Mouse (Mus musculus) adrenal gland, postnatal 36 days (tissue): ENCODE results near the gene Pan3. TPM values are rescaled to one million over a fixed set of nuclear protein-coding genes. Genes with fewer than 3 reads are reported as not detected.

Experiments
- DNase-seq, 2 experiments: peaks; one replicate each; pipeline ENCODE4 v3.0.0; 2021; ENCODE audit warnings: mixed read lengths in 1 of 2
- long read RNA-seq, 2 experiments: library from polyadenylated mRNA; stranded (forward); transcript quantifications; one replicate each; pipeline ENCODE4 v2.0.0; 2021; ENCODE audit warnings: borderline sequencing depth in 2 of 2
- total RNA-seq, 2 experiments: library from RNA; stranded (reverse); gene quantifications; 2 replicates each; pipeline ENCODE4 v1.2.3; 2021

The Pan3 gene
- total RNA-seq: 100 to 1,000 TPM in 1 of 2 experiments, 10 to 100 TPM in 1; 92.1 to 101 TPM
- long read RNA-seq, experiment 1, partial matches to known transcripts: 4 of 9 reads
- long read RNA-seq, experiment 1, other reads (novel, unspliced or antisense): 5 of 9 reads
- long read RNA-seq, experiment 2, partial matches to known transcripts: 3 of 4 reads
- long read RNA-seq, experiment 2, other reads (novel, unspliced or antisense): 1 of 4 reads

DNA sequence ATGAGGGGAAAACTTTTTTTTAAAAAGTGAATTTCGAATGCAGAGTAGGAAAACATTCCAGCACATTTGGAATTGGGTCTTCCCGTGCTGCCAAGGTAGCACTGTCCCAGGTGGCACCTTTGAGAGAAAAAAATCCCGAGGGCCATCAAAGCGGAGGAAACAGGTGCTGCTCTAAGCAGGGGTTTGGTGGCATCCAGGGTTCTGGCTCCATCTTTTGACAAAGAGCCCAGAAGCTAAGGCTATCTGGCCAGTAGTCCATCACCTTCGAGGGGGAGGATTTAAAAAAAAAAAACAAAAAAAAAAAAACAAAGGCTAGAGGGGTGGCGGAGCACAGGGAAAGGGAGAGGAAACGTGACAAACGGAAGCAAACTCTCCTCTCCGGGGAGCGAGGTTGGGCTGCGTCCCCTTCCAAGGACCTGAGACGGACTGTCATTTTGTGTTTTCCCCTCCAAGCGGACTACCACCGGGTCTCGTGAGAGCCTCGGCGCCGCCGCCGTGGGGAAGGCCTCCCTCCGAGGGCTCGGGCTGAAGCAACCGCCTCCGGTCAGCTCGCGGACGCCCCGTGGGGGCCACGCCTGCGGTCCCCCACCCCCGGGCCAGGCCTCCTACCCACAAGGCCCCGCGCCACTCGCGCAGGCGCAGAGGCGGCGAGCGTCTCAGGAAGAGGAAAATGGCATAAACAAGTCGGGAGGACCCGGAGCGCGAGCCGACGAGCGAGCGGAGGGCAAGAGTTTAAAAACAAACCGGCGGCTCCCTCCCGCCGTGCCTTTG is at the start of gene Pan3:
Gene Pan3 (plus strand): TSS at position 627 of the 771 bp plus-strand sequence.
- peak; percentile 96 to 97 for DNase-seq

GRCm38 (mm10) chr5:147381396-147381795 is 48.6 kb upstream of the Pan3 start:
- no peak for DNase-seq

- no peak for DNase-seq
These were observed 43.1 kb upstream of the Pan3 start for GRCm38 (mm10) chr5:147386865-147387264.

- DNase-seq: no peak
These were observed 41.5 kb upstream of the Pan3 start for GRCm38 (mm10) chr5:147388376-147389008.

DNA sequence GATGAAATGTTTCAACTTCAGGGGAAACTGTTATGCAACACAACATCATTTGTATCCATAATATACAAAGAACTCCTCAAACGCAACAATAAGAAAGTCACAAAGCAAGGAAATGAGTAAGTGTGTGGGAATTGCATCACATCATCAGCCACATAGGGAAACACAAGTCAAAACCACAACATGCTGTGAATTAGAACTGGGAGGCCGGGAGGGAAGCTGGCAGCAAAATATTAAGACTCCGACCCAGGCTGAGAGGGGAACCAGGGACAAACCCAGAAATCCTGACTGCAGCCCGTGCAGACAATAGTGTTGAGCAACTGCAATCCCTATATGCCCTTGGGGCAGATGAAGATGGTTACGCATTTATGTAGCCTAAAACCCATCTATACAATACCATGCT is 40.9 kb upstream of the Pan3 start:
- no peak for DNase-seq

GRCm38 (mm10) chr5:147390772-147391171 is 39.2 kb upstream of the Pan3 start:
- no peak for DNase-seq

- DNase-seq: no peak
These were observed 37.2 kb upstream of the Pan3 start for GRCm38 (mm10) chr5:147392667-147393213.

GRCm38 (mm10) chr5:147395050-147395449 is 34.9 kb upstream of the Pan3 start:
- DNase-seq: no peak

- DNase-seq: peak; percentile 6 to 29
These were observed 30.0 kb upstream of the Pan3 start, which contains the start of gene Flt3 for GRCm38 (mm10) chr5:147399843-147400504. Flt3 (minus strand) TSS chr5:147400489.

DNA sequence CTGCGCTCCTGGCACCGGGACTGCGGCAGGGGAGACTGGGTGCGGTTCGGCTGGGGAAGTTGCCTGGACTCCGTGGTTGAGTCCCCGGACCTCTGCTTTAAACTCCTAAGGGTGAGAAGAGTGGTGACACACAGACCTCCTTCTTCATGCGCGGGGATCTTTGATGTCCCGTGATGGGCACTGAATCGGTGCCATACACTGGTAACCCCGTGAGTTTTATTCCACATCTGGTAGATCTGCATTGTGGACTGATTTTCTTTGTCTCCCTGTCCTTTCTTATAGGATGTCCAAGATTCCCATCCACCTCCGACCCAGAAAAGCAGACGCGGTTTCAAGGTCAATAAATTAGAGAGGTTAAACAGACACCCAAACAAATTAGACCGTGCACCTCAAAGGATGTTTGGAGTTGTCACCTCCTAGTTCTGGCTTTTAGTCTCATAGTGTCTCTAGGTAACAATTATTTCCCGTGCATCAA is 29.4 kb upstream of the Pan3 start:
- DNase-seq: no peak

DNA sequence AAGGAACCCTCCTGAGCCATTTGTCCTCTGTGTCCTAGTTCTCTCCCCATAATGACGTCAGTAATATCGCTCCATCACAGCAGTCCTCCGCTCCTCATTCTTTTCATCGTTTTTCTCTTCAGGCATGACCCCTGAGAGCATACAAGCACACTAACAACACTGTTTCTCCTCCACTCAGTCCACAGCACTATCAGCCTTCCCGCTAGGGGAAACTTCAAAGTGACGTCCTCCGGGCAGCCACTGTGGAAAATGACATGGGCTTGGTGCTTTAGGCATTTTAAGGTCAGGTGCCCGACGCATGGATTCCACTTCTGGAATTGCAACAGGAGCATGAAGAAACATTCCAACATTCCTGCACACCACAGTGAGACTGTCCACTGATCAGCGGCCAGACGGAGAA is 28.9 kb upstream of the Pan3 start:
- no peak for DNase-seq

DNA sequence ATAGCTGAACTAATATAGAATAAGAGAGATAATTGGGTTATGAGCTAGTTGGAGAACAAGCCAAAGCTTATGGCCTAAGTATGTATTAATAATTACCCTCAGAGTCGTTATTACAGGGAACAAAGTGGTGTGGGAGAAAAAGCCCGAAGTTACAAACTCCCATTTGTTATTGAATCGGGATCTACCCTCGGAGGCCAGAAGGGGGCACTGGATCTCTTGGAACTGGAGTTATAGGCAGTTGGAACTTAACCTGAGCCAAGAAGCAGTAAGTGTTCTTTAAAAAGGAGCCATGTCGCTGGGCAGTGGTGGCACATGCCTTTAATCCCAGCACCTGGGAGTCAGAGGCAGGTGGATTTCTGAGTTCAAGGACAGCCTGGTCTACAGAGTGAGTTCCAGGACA is 27.5 kb upstream of the Pan3 start:
- DNase-seq: peak; percentile 63 to 74

DNA sequence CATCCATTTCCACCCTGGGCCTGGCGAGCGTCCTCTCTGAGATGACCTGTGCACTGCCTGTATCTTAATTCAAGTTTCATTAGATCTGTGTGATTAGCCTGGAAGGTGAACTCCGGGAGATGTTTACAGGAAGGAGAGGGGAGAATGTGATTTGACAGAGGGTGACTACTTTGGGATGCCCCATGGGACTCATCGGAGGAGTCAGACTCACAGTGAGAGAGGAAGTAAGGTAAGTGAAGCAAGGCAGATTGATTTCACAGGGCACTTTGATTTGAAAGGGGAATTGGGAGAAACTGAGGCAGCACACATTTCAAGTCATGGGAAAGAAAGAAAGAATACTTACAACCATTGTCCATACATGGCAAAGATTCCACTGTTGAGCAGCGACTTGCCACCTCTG is 23.8 kb upstream of the Pan3 start:
- no peak for DNase-seq

DNA sequence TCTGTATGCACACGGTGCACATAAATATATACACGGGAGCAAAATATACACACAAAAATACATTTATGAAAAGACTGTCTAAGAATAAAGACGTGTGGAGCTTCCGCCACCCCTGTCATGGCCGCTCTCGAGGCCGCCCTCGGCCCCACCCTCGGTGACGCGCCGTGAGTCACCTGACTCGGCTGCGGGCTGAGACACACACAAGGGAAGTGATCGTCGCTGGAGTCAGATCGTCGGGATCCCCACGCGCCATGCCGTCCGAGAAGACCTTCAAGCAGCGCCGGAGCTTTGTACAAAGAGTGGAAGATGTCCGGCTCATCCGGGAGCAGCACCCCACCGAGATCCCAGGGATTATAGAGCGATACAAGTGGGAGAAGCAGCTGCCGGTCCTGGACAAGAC is 21.2 kb upstream of the Pan3 start:
- peak; percentile 25 to 44 for DNase-seq

GRCm38 (mm10) chr5:147410585-147410984 is 19.4 kb upstream of the Pan3 start:
- DNase-seq: no peak

DNA sequence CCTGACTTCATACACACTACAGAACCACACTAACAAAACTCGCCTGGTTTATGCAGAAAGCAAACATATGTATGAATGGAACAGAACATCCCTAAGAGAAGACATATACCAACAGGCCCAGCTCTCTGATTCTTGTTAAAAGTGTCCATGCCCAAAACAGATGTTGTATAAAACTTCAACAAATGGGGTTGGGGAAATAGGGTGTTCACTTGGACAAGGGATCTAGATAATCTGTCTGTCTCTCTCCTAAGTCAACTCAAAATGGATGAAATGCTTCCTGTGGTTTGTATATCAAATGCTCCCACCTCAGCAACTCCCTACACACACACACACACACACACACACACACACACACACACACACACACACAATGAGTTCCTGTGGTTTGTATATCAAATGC is 12.0 kb upstream of the Pan3 start:
- no peak for DNase-seq

DNA sequence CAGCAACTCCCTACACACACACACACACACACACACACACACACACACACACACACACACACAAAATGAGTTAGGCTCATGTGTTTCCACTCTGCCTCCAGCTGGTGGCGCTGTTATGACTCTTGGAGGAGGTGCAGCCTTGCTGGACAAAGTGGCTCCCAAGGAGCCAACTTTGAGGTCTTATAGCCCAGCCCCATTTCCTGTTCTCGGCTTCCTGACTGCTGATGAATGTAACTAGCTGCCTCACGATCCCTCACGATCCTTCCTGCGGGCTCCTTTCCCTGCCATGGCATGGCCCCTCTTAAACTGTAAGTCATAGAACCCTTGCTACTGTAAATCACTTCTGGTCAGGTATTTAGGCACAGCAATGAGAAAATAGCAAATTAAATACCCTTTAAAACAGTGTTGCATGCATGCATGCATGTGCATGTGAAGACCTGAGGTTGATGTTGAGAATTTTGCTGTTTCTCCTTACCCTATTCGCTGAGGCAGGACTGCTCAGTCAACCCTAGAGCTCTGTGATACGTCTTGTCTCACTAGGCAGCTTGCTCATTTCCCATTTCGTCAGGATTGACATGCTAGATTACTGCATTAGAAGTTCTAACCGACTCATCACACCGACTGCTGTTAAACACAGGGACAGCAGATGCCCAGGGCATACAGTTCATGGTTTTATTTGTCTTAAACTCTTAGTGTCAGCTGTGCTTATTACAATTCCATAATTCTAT is 11.4 kb upstream of the Pan3 start:
- DNase-seq: peak; percentile 46 to 68

- no peak for DNase-seq
These were observed 6.3 kb upstream of the Pan3 start for GRCm38 (mm10) chr5:147423612-147424011.

DNA sequence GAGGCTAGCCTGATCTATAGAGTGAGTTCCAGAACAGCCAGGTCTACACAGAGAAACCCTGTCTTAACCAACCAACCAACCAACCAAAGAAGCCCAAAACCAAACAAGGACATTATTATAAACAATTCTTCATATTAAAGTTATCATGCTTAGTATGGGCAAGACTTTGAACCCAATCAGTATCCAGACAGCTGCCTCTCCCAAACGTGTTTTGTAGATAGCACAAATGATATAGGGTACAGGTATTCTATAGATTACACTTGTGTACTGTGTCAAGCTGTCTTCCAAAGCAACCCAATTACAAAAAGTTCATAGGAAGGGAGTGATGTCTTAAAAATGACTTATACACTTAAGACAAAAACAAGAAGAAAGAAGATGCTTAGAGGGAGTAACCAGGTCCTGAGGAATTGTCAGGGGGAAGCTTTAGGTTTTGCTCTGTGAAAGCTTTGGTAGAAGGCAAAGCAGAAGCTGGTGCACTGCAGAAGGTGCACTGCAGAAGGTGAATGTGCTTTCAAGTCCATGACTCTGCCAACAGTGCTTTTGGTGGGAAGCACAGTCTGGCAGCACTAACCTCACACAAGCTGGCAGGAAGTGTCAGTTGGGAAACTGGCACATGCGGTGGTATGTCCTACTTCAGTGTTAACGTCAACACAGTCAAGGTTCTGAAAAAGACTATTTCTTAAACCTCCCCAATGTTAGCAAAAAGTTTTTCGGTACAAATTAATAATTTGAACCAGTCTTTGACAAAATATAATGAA is 3.7 kb upstream of the Pan3 start:
- DNase-seq: no peak

DNA sequence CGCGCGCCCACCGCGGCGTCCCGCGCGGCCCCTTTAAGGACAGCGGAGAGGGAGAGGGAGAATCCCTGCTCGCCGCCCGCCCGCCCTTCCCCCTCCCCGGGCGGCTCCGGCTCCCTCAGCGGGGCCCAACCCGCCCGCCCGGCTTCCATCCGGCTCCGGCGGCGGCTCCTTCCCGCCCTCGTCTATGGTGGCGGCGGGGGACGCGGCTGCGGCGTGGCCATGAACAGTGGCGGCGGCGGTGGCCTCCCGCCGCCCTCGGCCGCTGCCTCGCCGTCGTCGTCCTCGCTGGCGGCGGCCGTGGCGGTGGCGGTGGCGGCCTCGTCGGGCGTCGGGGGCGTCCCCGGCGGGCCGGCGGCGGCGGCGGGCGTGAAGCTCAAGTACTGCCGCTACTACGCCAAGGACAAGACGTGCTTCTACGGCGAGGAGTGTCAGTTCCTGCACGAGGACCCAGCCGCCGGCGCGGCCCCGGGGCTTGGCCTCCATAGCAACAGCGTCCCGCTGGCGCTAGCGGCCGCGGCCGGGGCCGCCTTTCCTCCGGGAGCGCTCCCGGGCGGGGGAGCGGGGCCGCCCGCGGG is 487 bp downstream of the Pan3 start:
- peak; percentile 38 to 81 for DNase-seq
